Mouse (Mus musculus): ENCODE data around the gene Sorbs1. TPM values are rescaled to one million over a fixed set of nuclear protein-coding genes. Genes with fewer than 3 reads are reported as not detected.
A peak's percentile ranks its signal among the peaks of the same experiment; 100 is the strongest.
"Not testable (repeated sequence)": the region's sequence is repeated elsewhere in the genome, so short reads cannot be mapped to it uniquely, and the experiment has no call there.

The Sorbs1 gene
- polyA plus RNA-seq (2014; fragmentation: Nextera tagmentation; extraction: Ambion mirVana): 35.7 and 39.3 TPM in 2 replicates

GRCm38 (mm10) chr19:40513632-40514078 is at the start of gene Sorbs1:
Sorbs1 (minus strand) TSS chr19:40513779.
- Histone ChIP-seq H3K4me2 (ENCODE audit: low read depth, low read length) (peak within 1 kb of the TSS; percentile 91), H3K27me3 (ENCODE audit: control insufficient read depth, insufficient read depth, low read length) (no peaks in the 10 kb centered on the region), H3K4me3 (ENCODE audit: low read depth, low read length) (peak within 1 kb of the TSS; percentile 69), H3K27ac (replicated peaks; ENCODE audit: low read depth, low read length) (peak within 1 kb of the TSS; percentile 80), H3K9me3 (replicated peaks; ENCODE audit: control insufficient read depth, low read length) (no peaks in the 10 kb centered on the region), H3K36me3 (replicated peaks; ENCODE audit: control insufficient read depth, insufficient read depth, low read depth, low read length) (no peaks in the 10 kb centered on the region), H3K9ac (replicated peaks; ENCODE audit: low read length) (peak within 1 kb of the TSS; percentile 76), H3K4me1 (ENCODE audit: control insufficient read depth, insufficient read depth, low read length) (0 out of 2 replicates have a peak, but pooled peaks cover 2% of the 10 kb centered on the region)
- under 1% methylated on average over 51 of the region's 51 CpGs for WGBS
- peak; percentile 99 for ATAC-seq (replicated peaks; ENCODE audit: insufficient number of reproducible peaks, low FRiP score, low TSS enrichment, low read depth)
- peak; percentile 98 for DNase-seq (ENCODE audit: low spot score)

GRCm38 (mm10) chr19:40561521-40561920 is 47.9 kb upstream of the Sorbs1 start:
- not testable (repeated sequence) for H3K9ac ChIP-seq (replicated peaks; ENCODE audit: low read length); H3K4me3 ChIP-seq (ENCODE audit: low read depth, low read length); H3K9me3 ChIP-seq (replicated peaks; ENCODE audit: control insufficient read depth, low read length); H3K4me2 ChIP-seq (ENCODE audit: low read depth, low read length); H3K27me3 ChIP-seq (ENCODE audit: control insufficient read depth, insufficient read depth, low read length); H3K27ac ChIP-seq (replicated peaks; ENCODE audit: low read depth, low read length); ATAC-seq (replicated peaks; ENCODE audit: insufficient number of reproducible peaks, low FRiP score, low TSS enrichment, low read depth); DNase-seq (ENCODE audit: low spot score); H3K4me1 ChIP-seq (ENCODE audit: control insufficient read depth, insufficient read depth, low read length)
- WGBS: 65% methylated on average over 12 of the region's 31 CpGs
- H3K36me3 ChIP-seq (replicated peaks; ENCODE audit: control insufficient read depth, insufficient read depth, low read depth, low read length): peaks cover 13% of the 10 kb centered on the region

GRCm38 (mm10) chr19:40556029-40556428 is 42.5 kb upstream of the Sorbs1 start:
- no peaks in the 10 kb centered on the region for H3K9me3 ChIP-seq (replicated peaks; ENCODE audit: control insufficient read depth, low read length)
- no peak overlapping the region for H3K27ac ChIP-seq (replicated peaks; ENCODE audit: low read depth, low read length)
- DNase-seq (ENCODE audit: low spot score) (no peak), ATAC-seq (replicated peaks; ENCODE audit: insufficient number of reproducible peaks, low FRiP score, low TSS enrichment, low read depth) (no peak)
- peaks cover 7% of the 10 kb centered on the region for H3K36me3 ChIP-seq (replicated peaks; ENCODE audit: control insufficient read depth, insufficient read depth, low read depth, low read length)
- H3K4me2 ChIP-seq (ENCODE audit: low read depth, low read length): no peak overlapping the region
- no peaks in the 10 kb centered on the region for H3K4me1 ChIP-seq (ENCODE audit: control insufficient read depth, insufficient read depth, low read length)
- no peaks in the 10 kb centered on the region for H3K27me3 ChIP-seq (ENCODE audit: control insufficient read depth, insufficient read depth, low read length)
- H3K9ac ChIP-seq (replicated peaks; ENCODE audit: low read length): no peak overlapping the region
- WGBS: 64% methylated on average over 7 of the region's 7 CpGs
- H3K4me3 ChIP-seq (ENCODE audit: low read depth, low read length): no peak overlapping the region

GRCm38 (mm10) chr19:40555136-40555535 is 41.6 kb upstream of the Sorbs1 start:
- Histone ChIP-seq H3K4me2 (ENCODE audit: low read depth, low read length) (no peak overlapping the region), H3K27me3 (ENCODE audit: control insufficient read depth, insufficient read depth, low read length) (no peaks in the 10 kb centered on the region), H3K27ac (replicated peaks; ENCODE audit: low read depth, low read length) (no peak overlapping the region), H3K9me3 (replicated peaks; ENCODE audit: control insufficient read depth, low read length) (no peaks in the 10 kb centered on the region), H3K4me1 (ENCODE audit: control insufficient read depth, insufficient read depth, low read length) (no peaks in the 10 kb centered on the region), H3K4me3 (ENCODE audit: low read depth, low read length) (no peak overlapping the region), H3K9ac (replicated peaks; ENCODE audit: low read length) (no peak overlapping the region), H3K36me3 (replicated peaks; ENCODE audit: control insufficient read depth, insufficient read depth, low read depth, low read length) (peaks cover 7% of the 10 kb centered on the region)
- WGBS: 95% methylated on average over 8 of the region's 8 CpGs
- ATAC-seq (replicated peaks; ENCODE audit: insufficient number of reproducible peaks, low FRiP score, low TSS enrichment, low read depth) (no peak), DNase-seq (ENCODE audit: low spot score) (no peak)

GRCm38 (mm10) chr19:40554343-40554742 is 40.8 kb upstream of the Sorbs1 start:
- ATAC-seq (replicated peaks; ENCODE audit: insufficient number of reproducible peaks, low FRiP score, low TSS enrichment, low read depth) (no peak), DNase-seq (ENCODE audit: low spot score) (no peak)
- no peak overlapping the region for H3K27ac ChIP-seq (replicated peaks; ENCODE audit: low read depth, low read length)
- H3K4me3 ChIP-seq (ENCODE audit: low read depth, low read length): no peak overlapping the region
- no peak overlapping the region for H3K9ac ChIP-seq (replicated peaks; ENCODE audit: low read length)
- peaks cover 7% of the 10 kb centered on the region for H3K36me3 ChIP-seq (replicated peaks; ENCODE audit: control insufficient read depth, insufficient read depth, low read depth, low read length)
- H3K9me3 ChIP-seq (replicated peaks; ENCODE audit: control insufficient read depth, low read length): no peaks in the 10 kb centered on the region
- H3K27me3 ChIP-seq (ENCODE audit: control insufficient read depth, insufficient read depth, low read length): no peaks in the 10 kb centered on the region
- WGBS: 88% methylated on average over 11 of the region's 11 CpGs
- H3K4me2 ChIP-seq (ENCODE audit: low read depth, low read length): no peak overlapping the region
- H3K4me1 ChIP-seq (ENCODE audit: control insufficient read depth, insufficient read depth, low read length): no peaks in the 10 kb centered on the region

GRCm38 (mm10) chr19:40553849-40554248 is 40.3 kb upstream of the Sorbs1 start:
- ATAC-seq (replicated peaks; ENCODE audit: insufficient number of reproducible peaks, low FRiP score, low TSS enrichment, low read depth) (no peak), DNase-seq (ENCODE audit: low spot score) (no peak)
- 0 out of 2 replicates have a peak, but pooled peaks cover 1% of the 10 kb centered on the region for H3K4me1 ChIP-seq (ENCODE audit: control insufficient read depth, insufficient read depth, low read length)
- H3K4me2 ChIP-seq (ENCODE audit: low read depth, low read length): no peak overlapping the region
- peaks cover 7% of the 10 kb centered on the region for H3K36me3 ChIP-seq (replicated peaks; ENCODE audit: control insufficient read depth, insufficient read depth, low read depth, low read length)
- H3K27me3 ChIP-seq (ENCODE audit: control insufficient read depth, insufficient read depth, low read length): no peaks in the 10 kb centered on the region
- no peak overlapping the region for H3K27ac ChIP-seq (replicated peaks; ENCODE audit: low read depth, low read length)
- H3K9me3 ChIP-seq (replicated peaks; ENCODE audit: control insufficient read depth, low read length): no peaks in the 10 kb centered on the region
- no peak overlapping the region for H3K9ac ChIP-seq (replicated peaks; ENCODE audit: low read length)
- H3K4me3 ChIP-seq (ENCODE audit: low read depth, low read length): no peak overlapping the region
- whole genome bisulfite sequencing: 95% methylated on average over 6 of the region's 6 CpGs

- Histone ChIP-seq H3K4me1 (ENCODE audit: control insufficient read depth, insufficient read depth, low read length) (0 out of 2 replicates have a peak, but pooled peaks cover 4% of the 10 kb centered on the region), H3K4me2 (ENCODE audit: low read depth, low read length) (no peak overlapping the region), H3K9ac (replicated peaks; ENCODE audit: low read length) (no peak overlapping the region), H3K4me3 (ENCODE audit: low read depth, low read length) (no peak overlapping the region), H3K9me3 (replicated peaks; ENCODE audit: control insufficient read depth, low read length) (no peaks in the 10 kb centered on the region), H3K36me3 (replicated peaks; ENCODE audit: control insufficient read depth, insufficient read depth, low read depth, low read length) (peaks cover 7% of the 10 kb centered on the region), H3K27ac (replicated peaks; ENCODE audit: low read depth, low read length) (no peak overlapping the region), H3K27me3 (ENCODE audit: control insufficient read depth, insufficient read depth, low read length) (no peaks in the 10 kb centered on the region)
- no peak for ATAC-seq (replicated peaks; ENCODE audit: insufficient number of reproducible peaks, low FRiP score, low TSS enrichment, low read depth)
- DNase-seq (ENCODE audit: low spot score): no peak
- 90% methylated on average over 14 of the region's 14 CpGs for WGBS
Measured at GRCm38 (mm10) chr19:40553014-40553789, 39.6 kb upstream of the Sorbs1 start.

- no peak overlapping the region for H3K27ac ChIP-seq (replicated peaks; ENCODE audit: low read depth, low read length)
- H3K9me3 ChIP-seq (replicated peaks; ENCODE audit: control insufficient read depth, low read length): no peaks in the 10 kb centered on the region
- no peaks in the 10 kb centered on the region for H3K27me3 ChIP-seq (ENCODE audit: control insufficient read depth, insufficient read depth, low read length)
- WGBS: 70% methylated on average over 6 of the region's 6 CpGs
- no peak overlapping the region for H3K4me3 ChIP-seq (ENCODE audit: low read depth, low read length)
- H3K9ac ChIP-seq (replicated peaks; ENCODE audit: low read length): no peak overlapping the region
- ATAC-seq (replicated peaks; ENCODE audit: insufficient number of reproducible peaks, low FRiP score, low TSS enrichment, low read depth) (no peak), DNase-seq (ENCODE audit: low spot score) (no peak)
- H3K4me1 ChIP-seq (ENCODE audit: control insufficient read depth, insufficient read depth, low read length): 0 out of 2 replicates have a peak, but pooled peaks cover 4% of the 10 kb centered on the region
- no peaks in the 10 kb centered on the region for H3K36me3 ChIP-seq (replicated peaks; ENCODE audit: control insufficient read depth, insufficient read depth, low read depth, low read length)
- no peak overlapping the region for H3K4me2 ChIP-seq (ENCODE audit: low read depth, low read length)
Measured at GRCm38 (mm10) chr19:40549516-40550135, 36.0 kb upstream of the Sorbs1 start.
